Mouse (Mus musculus) WW6 (cell line): ENCODE measurements around the gene Igfbp4.

ENCODE experiments used
- DNase-seq: peaks from one replicate; pipeline ENCODE4 v3.0.0-alpha.2; 2013; ENCODE audit warnings: low read depth, low spot score

Gene Igfbp4

DNA sequence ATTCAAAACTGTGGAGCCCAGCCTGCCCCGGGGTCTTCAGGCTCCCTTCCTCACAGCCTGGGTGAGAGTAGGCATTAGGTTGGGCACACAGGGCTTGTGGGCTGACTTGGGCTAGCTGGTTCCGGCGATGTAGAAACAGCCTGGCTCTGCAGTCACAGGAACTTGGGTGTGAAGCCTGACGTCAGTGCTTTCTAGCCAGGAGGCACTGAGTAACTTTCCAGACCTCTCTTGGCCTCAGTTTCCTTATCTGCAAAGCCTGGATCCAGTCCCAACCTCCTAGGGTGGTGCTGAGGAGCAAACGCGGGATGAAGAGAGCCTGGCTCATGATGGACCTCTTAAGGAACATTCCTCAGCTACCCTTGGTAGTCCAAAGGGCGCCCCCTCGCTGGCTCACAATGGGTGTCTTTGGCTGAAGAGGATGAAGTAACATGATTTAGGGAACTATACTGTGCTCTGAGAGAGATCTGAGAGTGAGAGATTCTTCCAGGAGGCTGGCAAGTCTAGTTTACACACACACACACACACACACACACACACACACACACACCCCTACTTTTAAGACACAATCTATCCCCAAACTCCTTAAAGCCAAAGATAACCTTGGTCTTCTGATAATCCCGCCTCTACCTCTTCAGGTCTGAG is 40.0 kb downstream of the Igfbp4 start:
- DNase-seq, result no peak

- no peak for DNase-seq
These were observed 40.5 kb downstream of the Igfbp4 start for GRCm38 (mm10) chr11:99081566-99081965.

- no peak for DNase-seq
These were observed 41.1 kb downstream of the Igfbp4 start for GRCm38 (mm10) chr11:99082098-99082497.

GRCm38 (mm10) chr11:99083516-99083915 is 42.5 kb downstream of the Igfbp4 start:
- no peak for DNase-seq

DNA sequence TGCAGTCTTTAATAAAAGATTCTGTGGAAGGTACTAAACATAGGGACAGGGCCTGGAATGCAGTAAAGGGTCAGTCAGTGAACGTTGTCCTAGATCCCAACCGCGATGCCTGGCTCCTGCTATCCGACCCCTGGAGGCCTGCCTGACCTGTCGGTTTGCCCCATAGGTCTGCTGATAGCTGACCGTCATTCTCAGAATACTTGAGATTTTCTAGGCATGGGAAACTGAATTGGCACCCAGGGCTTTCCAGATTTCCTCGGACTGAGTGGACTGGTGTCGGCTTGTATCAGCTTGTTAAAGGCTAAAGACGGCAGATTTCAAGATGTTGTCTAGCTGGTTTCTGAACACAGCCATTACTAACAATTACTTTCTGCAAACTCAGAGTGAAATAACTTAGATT is 43.3 kb downstream of the Igfbp4 start:
- no peak for DNase-seq

- no peak for DNase-seq
These were observed 47.4 kb downstream of the Igfbp4 start for GRCm38 (mm10) chr11:99088486-99088885.

DNA sequence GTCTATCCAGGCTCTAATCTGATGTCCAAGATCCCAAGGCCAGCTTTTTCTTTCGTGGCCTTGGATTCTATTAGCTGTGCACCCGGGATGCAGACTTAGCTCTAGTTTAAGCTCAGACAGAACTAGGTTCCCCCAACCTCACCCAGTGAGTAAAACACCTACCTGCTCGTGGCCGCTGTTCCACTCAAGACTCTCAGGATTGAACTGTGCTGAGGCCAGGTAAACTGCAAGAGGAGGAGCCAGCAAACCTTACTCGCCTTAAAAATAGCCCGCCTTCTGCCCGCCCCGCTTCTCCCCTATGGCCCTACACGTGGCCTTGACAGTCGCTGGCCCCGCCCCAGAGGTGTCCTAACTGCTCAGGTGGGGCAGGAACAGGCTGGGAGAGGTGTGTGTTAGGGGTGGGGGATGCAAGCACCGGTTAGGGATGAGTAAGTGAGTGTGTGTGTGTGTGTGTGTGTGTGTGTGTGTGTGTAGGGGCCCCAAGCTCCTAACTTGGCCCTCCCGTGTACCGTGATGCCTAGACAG is 48.1 kb downstream of the Igfbp4 start, which contains the start of gene Tns4:
TSS of gene Tns4 (minus strand) at position 230 of the 525 bp plus-strand sequence.
- no peak for DNase-seq

DNA sequence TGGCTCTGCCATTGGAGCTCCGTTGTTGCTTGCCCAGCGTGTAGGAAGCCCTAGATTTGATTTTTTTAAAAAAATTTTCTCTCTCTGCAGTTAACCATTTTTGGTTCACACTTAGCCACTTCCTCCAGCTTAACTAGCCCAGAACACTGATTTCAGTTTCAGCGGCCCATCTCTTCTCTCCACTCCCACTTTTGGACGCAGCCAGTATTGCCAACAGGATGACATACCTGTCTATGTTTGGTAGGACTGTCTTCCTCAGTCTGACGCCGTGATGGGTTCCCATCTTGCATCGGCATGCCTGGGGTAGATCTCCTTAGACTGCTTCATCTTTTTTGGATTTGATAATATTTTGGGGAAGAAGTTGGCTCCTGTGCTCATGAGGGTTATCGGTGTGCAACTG is 49.3 kb downstream of the Igfbp4 start:
- no peak for DNase-seq

DNA sequence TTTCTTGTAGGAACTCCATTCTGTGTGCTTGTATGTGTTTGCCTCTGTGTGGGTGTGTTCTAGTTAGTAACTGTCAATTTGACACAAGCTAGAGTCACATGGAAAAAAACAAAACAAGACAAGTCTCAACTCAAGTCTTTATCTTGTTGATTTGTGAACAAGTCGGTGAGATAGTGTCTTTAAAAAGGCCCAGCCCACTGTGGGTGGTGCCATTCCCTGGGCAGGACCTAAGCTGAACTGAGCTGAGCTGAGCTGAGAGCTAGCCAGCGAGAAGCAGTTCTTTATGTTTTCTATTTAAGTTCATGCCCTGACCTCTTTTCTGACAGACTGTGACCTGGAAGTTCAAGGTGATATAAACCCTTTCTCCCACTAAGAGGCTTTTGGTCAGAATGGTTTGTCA is 50.6 kb downstream of the Igfbp4 start:
- no peak for DNase-seq

DNA sequence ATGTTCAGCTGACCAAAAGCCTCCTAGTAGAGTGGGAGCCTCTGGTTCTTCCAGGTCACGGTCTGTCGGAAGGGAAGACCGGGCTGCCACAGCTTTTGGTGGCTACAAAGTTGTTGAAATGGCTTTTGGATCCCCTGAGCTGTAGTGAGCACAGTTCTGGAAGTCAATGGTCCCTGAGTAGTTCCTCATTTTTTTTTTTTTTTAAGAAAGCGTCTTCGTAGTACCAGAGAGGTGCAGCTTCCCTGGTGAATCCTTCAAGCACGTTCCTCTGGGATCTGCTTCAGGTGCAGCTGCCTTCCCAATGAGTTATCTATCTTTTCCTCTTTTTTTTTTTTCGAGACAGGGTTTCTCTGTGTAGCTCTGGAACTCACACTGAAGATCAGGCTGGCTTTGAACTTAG is 52.7 kb downstream of the Igfbp4 start:
- no peak for DNase-seq

DNA sequence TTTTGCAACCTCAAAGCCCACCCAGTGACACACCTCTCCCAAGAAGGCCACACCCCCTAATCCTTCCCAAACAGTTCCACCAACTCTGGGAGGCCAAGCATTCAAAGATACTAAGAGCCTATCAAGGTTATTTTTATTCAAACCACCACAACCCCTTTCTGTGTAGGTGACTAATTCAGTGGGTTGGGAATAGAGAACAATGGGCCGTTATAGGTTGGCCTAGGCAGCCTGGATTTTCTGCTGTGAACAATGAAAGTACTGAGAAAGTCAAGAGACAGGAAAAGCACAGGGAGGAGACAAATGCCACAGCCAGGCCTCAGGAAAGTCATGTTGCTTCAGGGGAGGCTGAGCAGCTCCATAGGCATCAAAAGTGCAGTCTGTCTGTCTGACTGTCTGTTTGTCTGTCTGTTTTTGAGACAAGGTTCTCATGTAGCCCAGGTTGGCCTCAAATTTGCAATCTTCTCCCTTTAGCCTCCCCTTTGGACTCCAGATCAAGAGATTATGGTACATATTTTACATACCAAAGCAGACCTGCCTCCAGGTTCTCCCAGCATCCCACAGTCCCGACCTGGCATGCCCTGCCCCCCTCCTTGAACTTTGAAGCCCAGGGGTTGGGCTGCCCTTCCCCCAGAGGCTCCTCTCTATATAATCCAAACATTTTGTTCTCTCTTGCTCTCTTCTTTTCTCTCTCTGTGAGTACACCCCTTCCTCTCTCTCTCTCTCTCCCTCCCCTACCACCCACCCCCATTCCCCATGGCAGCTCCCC is 54.0 kb downstream of the Igfbp4 start:
- no peak for DNase-seq

- no peak for DNase-seq
These were observed 54.7 kb downstream of the Igfbp4 start for GRCm38 (mm10) chr11:99095759-99096158.

DNA sequence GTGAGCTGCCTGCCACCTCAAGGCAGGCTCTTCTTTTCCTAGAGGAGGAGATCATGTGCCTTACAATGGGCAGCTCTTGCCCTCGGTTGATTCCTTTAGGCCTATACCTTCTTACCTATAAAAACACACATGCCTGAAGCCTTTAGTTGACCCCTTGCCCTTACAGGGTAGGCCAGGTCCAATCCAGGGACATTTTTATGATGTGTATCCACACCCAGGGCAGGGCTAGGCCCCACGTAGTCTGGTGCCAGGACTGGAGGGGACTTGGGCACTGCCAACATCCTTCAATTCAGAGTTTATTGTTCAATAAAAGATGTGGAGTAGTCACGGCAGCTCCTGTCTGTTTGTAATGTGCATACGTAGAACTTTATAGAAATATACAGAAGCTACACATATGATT is 55.4 kb downstream of the Igfbp4 start:
- no peak for DNase-seq

- DNase-seq, result no peak
These were observed 56.1 kb downstream of the Igfbp4 start for GRCm38 (mm10) chr11:99096996-99097774.

DNA sequence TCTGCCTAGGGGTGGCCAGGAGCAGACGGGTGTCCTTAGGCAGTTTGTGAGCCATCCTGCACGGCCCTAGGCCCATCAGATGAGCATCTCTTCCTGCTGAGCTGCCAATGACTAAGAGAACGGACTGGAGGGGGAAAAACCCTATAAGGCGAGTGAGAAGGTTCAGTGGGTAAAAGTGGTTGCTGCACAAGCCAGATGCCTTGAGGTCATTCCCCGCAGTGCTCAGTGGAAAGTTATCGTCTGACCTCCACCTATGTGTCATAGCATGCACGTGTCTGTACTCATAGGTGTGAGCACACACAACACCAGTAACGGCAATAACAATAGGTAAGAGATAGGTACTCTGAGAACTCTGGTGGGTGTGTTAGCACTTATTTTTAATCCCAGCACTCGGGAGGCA is 57.9 kb downstream of the Igfbp4 start:
- DNase-seq, result no peak

GRCm38 (mm10) chr11:99099516-99099915 is 58.5 kb downstream of the Igfbp4 start:
- no peak for DNase-seq

DNA sequence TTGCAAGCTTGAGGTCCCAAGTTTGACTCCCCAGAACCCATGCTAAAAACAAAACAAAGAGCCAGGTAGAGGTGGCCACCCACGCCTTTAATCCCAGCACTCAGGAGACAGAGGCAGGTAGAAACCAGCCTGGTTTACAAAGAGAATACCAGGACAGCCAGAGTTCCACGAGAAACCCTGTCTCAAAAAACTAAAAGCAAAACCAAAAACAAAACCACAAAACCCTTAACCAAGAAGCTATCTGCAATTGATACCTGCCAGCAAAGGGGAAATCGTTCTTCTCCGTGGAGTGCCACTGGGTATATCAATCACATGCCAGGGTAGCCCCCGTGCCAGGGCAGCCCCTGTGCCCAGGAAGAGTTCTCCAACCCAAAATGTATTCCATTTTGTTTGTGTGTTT is 59.2 kb downstream of the Igfbp4 start:
- no peak for DNase-seq

DNA sequence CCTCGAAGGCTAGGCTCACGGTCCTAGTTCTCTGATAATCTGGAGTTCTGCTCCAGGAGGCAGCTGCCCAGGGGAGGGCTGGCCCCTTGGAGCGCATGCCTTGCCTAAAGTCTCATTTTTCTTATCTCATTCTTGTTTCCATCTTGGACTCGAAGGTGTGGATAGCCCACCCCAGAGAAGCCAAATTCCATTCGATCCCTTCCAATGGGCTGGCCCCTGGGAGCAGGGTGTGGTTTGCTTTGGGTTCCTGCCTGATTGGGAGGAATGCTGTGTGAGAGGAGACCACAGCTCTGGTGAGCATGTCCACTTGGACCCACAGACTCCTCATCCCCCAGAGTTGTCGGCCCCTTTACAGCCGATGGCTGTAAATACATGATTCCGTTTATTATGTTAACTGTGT is 60.6 kb downstream of the Igfbp4 start:
- DNase-seq, result no peak

DNA sequence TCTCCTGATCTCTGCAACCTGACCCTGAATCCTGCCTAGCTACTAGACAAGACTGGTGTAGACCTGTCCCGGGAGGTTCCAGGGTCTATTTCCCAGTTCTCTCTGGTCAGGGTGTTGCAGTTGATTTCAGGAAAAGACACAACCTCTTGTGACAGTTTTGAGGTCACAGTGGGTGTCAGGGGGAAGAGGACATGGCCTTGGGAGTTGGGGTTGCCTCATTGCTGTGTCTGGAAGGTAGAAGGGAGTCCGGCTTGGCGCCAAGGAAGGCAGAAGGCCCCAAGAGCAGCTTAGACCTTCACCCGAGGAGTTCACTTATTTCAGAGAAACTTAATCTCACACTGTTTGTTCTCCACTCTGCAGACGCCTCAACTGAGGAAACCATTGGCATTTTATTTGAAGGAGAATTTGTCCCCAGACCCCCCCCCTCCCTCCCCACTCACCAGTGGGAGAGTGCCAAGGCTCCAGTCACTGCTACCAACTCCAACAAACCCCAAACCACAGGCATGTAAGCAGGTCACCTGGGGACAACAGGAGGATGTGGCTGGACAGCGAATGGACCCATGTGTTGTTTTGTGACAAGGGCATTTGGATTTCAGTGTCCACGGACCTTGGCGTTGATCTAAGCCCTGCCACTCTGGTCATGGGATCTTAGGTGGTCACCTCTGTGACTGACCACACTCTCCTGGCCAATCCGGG is 61.7 kb downstream of the Igfbp4 start:
- DNase-seq, result no peak
